Mouse (Mus musculus) intestine, embryonic 15.5 days (tissue): ENCODE results near the gene Alox15. TPM values are rescaled to one million over a fixed set of nuclear protein-coding genes. Genes with fewer than 3 reads are reported as not detected.

Source experiments
- ATAC-seq: fragments of 200-750 bp; cut with Nextera tagmentation; 2 replicates; pipeline ENCODE4 v1.8.0; 2017; ENCODE audit warnings: moderate TSS enrichment, moderate library complexity
- H3K27ac ChIP-seq: fragments of 300-500 bp; sonication (generic); 2 replicates; pipeline ENCODE4 v1.5.1; 2015; ENCODE audit warnings: mild to moderate bottlenecking, inconsistent platforms
- H3K27me3 ChIP-seq: fragments of 300-500 bp; sonication (generic); replicated peaks from 2 replicates; pipeline ENCODE4 v1.6.1; 2015; ENCODE audit warnings: inconsistent platforms
- H3K36me3 ChIP-seq: fragments of 300-500 bp; sonication (generic); 2 replicates; pipeline ENCODE4 v1.6.1; 2015; ENCODE audit warnings: inconsistent platforms
- H3K4me1 ChIP-seq: fragments of 300-500 bp; sonication (generic); replicated peaks from 2 replicates; pipeline ENCODE4 v1.6.1; 2015; ENCODE audit warnings: inconsistent platforms
- H3K4me2 ChIP-seq: fragments of 300-500 bp; sonication (generic); replicated peaks from 2 replicates; pipeline ENCODE4 v1.6.1; 2015; ENCODE audit warnings: mild to moderate bottlenecking, inconsistent platforms
- H3K4me3 ChIP-seq: fragments of 300-500 bp; sonication (generic); replicated peaks from 2 replicates; pipeline ENCODE4 v1.5.1; 2015; ENCODE audit warnings: inconsistent platforms
- H3K9ac ChIP-seq: fragments of 300-500 bp; sonication (generic); 2 replicates; pipeline ENCODE4 v1.6.1; 2015; ENCODE audit warnings: inconsistent platforms
- H3K9me3 ChIP-seq: fragments of 300-500 bp; sonication (generic); 2 replicates; pipeline ENCODE4 v1.6.1; 2016; ENCODE audit warnings: inconsistent platforms
- WGBS: fragments of 180-500 bp; shearing (Covaris S2); methylation state at CpG from one replicate; pipeline ENCODE4 v1.1.7; 2015; 5-methylcytosine and 5-hydroxymethylcytosine counted together
- polyA plus RNA-seq: library from polyadenylated mRNA; unstranded; fragments of >200 nt; fragmentation: Nextera tagmentation; extraction: Ambion mirVana; gene quantifications from 2 replicates; pipeline ENCODE4 v1.2.1, GENCODE M21; 2015

Gene Alox15
- polyA plus RNA-seq, 1 experiment from 2014 or later: 0.78 TPM

DNA sequence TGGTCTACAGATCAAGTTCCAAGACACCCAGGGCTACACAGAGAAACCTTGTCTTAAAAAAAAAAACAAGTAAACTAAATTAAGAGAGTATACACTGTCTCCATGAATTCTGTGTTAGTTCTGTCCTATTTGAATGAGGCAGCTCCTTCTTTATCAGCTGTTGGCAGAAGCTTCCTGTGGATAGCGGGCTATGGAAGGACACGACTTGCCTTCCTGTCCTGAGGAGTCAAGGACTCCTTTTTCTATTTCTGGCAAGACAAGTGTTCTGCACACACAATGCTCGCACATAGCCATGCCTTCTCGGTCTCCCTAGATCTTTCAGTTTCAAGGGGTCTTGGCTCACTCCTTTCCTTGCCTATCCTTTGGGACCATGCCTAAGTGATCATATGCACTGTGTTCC is 49.5 kb downstream of the Alox15 start:
- WGBS: 84% methylated on average over 4 of the region's 4 CpGs

DNA sequence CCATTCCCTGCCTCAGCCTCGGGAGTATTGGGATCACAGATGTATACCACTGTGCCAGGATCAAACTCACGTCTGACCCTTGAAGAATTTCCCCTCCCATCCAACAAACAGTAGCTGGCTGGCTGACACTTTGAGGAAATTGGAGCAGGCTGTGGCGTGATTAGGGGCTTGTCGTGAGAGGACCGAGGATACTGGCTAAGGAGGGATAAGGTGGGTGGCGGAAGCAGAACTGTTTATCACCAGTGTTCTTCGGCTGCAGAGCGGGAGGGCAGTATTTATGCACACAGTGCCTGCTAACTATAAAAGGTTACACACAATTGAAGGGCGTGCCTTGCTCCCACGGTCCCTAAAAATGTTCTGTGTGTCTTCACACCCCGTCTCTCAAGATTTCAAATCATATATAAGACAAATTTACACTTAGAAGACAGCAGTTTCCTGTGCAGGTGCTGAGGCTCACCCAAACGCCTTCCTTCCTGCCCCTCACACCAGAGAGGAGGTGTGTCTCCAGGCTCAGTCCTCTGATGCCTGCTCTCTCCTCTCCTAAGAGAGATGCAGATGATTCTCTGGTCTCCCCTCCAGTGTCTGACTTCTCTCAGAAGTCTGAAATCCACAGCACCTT is 53.9 kb downstream of the Alox15 start:
- Histone ChIP-seq H3K27ac (no peak overlapping the region), H3K9ac (no peak overlapping the region), H3K4me3 (no peak overlapping the region), H3K9me3 (no peaks in the 10 kb centered on the region), H3K4me1 (no peaks in the 10 kb centered on the region), H3K4me2 (no peak overlapping the region), H3K27me3 (no peaks in the 10 kb centered on the region), H3K36me3 (no peaks in the 10 kb centered on the region)
- WGBS: 28% methylated on average over 12 of the region's 12 CpGs
- ATAC-seq: no peak

More for the DNA sequence above, 49.5 kb downstream of the Alox15 start:
- H3K9ac ChIP-seq: no peak overlapping the region
- ATAC-seq: no peak
- H3K4me2 ChIP-seq: no peak overlapping the region
- no peaks in the 10 kb centered on the region for H3K27me3 ChIP-seq
- no peaks in the 10 kb centered on the region for H3K9me3 ChIP-seq
- H3K27ac ChIP-seq: no peak overlapping the region
- no peak overlapping the region for H3K4me3 ChIP-seq
- no peaks in the 10 kb centered on the region for H3K4me1 ChIP-seq
- no peaks in the 10 kb centered on the region for H3K36me3 ChIP-seq

DNA sequence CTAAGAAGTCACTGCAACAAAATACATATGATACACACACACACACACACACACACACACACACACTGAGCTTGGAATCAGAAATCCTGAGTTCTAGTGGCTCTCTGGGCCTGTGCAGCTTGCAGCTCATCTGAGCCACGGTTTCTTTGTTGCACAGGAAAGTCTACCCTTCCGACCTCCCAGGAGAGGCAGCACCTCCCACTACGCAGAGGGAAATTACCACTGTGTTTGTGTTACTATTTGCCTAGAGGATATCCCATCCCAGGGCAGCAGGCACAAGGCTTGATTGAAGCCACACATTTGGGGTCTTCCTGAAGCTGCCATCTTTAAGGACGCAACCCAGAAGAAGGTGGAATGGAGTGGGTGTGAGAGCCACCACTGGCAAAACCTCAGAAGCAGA is 54.4 kb downstream of the Alox15 start:
- H3K36me3 ChIP-seq: no peaks in the 10 kb centered on the region
- H3K4me3 ChIP-seq: no peak overlapping the region
- 44% methylated on average over 4 of the region's 4 CpGs for WGBS
- H3K27me3 ChIP-seq: no peaks in the 10 kb centered on the region
- ATAC-seq: no peak
- H3K9ac ChIP-seq: no peak overlapping the region
- no peak overlapping the region for H3K27ac ChIP-seq
- no peaks in the 10 kb centered on the region for H3K9me3 ChIP-seq
- H3K4me1 ChIP-seq: no peaks in the 10 kb centered on the region
- no peak overlapping the region for H3K4me2 ChIP-seq

Other genes starting within 250 kb of the Alox15 start
- 0.72 and 0.80 TPM in 2 replicates for gene Mgl2, start 221.7 kb downstream of the Alox15 start, polyA plus RNA-seq
- gene Clec10a, start 195.8 kb downstream of the Alox15 start, polyA plus RNA-seq: 0.98 and 1.2 TPM in 2 replicates
- 2.9 and 3.7 TPM in 2 replicates for gene Slc16a11, start 139.3 kb downstream of the Alox15 start, polyA plus RNA-seq
- gene Slc16a13, start 131.0 kb downstream of the Alox15 start, polyA plus RNA-seq: 13.2 and 16.0 TPM in 2 replicates
- gene Bcl6b, start 122.2 kb downstream of the Alox15 start, polyA plus RNA-seq: 11.1 and 11.9 TPM in 2 replicates
- 133 and 138 TPM in 2 replicates for gene 0610010K14Rik, start 114.1 kb downstream of the Alox15 start, polyA plus RNA-seq
- 8.8 and 10.6 TPM in 2 replicates for gene Gm21988, start 112.2 kb downstream of the Alox15 start, polyA plus RNA-seq
- gene Rnasek, start 112.2 kb downstream of the Alox15 start, polyA plus RNA-seq: 196 and 226 TPM in 2 replicates
- 2.1 and 2.2 TPM in 2 replicates for gene Alox12, start 96.7 kb downstream of the Alox15 start, polyA plus RNA-seq
- gene Alox12e, start 29.4 kb downstream of the Alox15 start, polyA plus RNA-seq: not detected in 2 replicates
- 31.9 and 32.6 TPM in 2 replicates for gene Pelp1, start 58.0 kb upstream of the Alox15 start, polyA plus RNA-seq
- 13.2 and 15.4 TPM in 2 replicates for gene Arrb2, start 80.6 kb upstream of the Alox15 start, polyA plus RNA-seq
- gene Med11, start 99.9 kb upstream of the Alox15 start, polyA plus RNA-seq: 39.9 and 42.4 TPM in 2 replicates
- 0.78 and 1.2 TPM in 2 replicates for gene Zmynd15, start 107.4 kb upstream of the Alox15 start, polyA plus RNA-seq
- gene Cxcl16, start 108.0 kb upstream of the Alox15 start, polyA plus RNA-seq: 8.6 and 10.4 TPM in 2 replicates
- 179 and 192 TPM in 2 replicates for gene Tm4sf5, start 153.2 kb upstream of the Alox15 start, polyA plus RNA-seq
- 0.60 and 0.80 TPM in 2 replicates for gene Vmo1, start 162.6 kb upstream of the Alox15 start, polyA plus RNA-seq
- gene Gltpd2, start 167.2 kb upstream of the Alox15 start, polyA plus RNA-seq: 1.5 and 2.2 TPM in 2 replicates
- 646 and 704 TPM in 2 replicates for gene Psmb6, start 173.3 kb upstream of the Alox15 start, polyA plus RNA-seq
- not detected in 2 replicates for gene Gm40193, start 180.9 kb upstream of the Alox15 start, polyA plus RNA-seq
- gene Pld2, start 188.0 kb upstream of the Alox15 start, polyA plus RNA-seq: 10.3 and 11.0 TPM in 2 replicates
- 11.8 and 12.7 TPM in 2 replicates for gene Mink1, start 210.8 kb upstream of the Alox15 start, polyA plus RNA-seq